Mouse (Mus musculus) cortical plate, adult 2 months (tissue): Measurements from ENCODE around the gene Hfm1.
A peak's percentile ranks its signal among the peaks of the same experiment; 100 is the strongest.

Source experiments
- CTCF ChIP-seq: fragments of 200-500 bp; IDR thresholded peaks from 2 replicates; pipeline ENCODE4 v1.5.1; 2011; ENCODE audit warnings: mild to moderate bottlenecking, control low read depth, low read length; ENCODE audit not compliant: insufficient read depth; ENCODE audit errors: extremely low read depth
- POLR2A ChIP-seq: fragments of 200-500 bp; IDR thresholded peaks from 2 replicates; pipeline ENCODE4 v1.6.1; 2011; ENCODE audit warnings: mild to moderate bottlenecking, low read length, control low read depth; ENCODE audit not compliant: insufficient read depth; ENCODE audit errors: extremely low read depth

DNA sequence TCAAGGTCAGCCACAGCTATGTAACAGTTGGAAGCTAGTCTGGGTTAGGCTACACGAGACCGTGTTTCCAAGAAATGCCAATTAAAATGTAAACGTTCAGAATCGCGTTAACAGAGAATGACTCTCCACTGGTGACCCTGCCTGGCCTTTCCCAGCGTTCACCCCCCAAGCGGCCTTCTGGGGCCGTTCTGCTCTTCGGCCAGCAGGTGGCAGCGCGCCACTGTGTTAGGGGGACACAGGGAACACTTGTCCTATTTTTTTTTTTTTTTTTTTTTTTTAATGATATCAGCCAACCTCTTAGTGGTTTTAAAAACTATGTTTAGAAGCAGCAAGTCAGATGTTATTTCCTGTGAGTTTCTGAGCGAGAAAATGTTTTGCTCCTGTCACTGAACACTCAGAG is 123.0 kb downstream of the Hfm1 start:
- TF ChIP-seq CTCF (peak; percentile 55), POLR2A (no peak)
